Mouse (Mus musculus): ENCODE results near the gene Btbd9.

DNA sequence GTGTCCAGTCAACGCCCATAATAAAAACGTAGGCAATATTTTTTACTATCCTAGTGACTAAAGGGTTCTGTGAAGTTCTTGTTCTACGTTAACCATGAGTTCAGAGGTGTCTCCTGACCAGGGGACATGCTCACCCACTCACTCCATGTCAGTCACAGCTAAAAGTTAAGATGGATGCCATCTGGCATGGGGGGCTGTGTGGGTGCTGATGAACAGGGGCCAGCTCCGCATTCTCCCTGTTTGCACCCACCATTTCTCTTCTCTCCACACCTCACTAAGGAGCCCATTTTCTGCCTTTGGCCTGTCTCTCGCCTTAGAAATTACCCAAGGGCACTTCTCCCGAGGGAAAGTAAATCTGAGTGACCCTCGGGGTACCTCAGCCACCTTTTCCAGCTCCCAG is 63.8 kb downstream of the Btbd9 start:
- TF ChIP-seq POLR2A (IDR thresholded peaks at IDR 0.05; ENCODE audit: low read depth, low read length) (no peak), CTCF (IDR thresholded peaks at IDR 0.05; ENCODE audit: extremely low read depth, insufficient read depth, insufficient read length, insufficient replicate concordance) (no peak)
